Mouse (Mus musculus) small intestine, adult 2 months (tissue): Measurements from ENCODE around the gene Hmox2. TPM values are rescaled to one million over a fixed set of nuclear protein-coding genes. Genes with fewer than 3 reads are reported as not detected.

Source experiments
- H3K27ac ChIP-seq: fragments of 200-500 bp; 2 replicates; pipeline ENCODE4 v1.5.1; 2012; ENCODE audit warnings: low read depth, low read length, control low read depth, inconsistent platforms; ENCODE audit not compliant: insufficient read depth
- H3K27me3 ChIP-seq: fragments of 200-500 bp; 2 replicates; pipeline ENCODE4 v1.6.1; 2012; ENCODE audit warnings: mild to moderate bottlenecking, moderate library complexity, low read length, inconsistent platforms; ENCODE audit not compliant: control insufficient read depth, insufficient read depth
- H3K36me3 ChIP-seq: fragments of 200-500 bp; 2 replicates; pipeline ENCODE4 v1.6.1; 2012; ENCODE audit warnings: mild to moderate bottlenecking, low read length, control low read depth, inconsistent platforms; ENCODE audit not compliant: control insufficient read depth, insufficient read depth
- H3K4me1 ChIP-seq: fragments of 200-500 bp; 2 replicates; pipeline ENCODE4 v1.6.1; 2012; ENCODE audit warnings: low read length, inconsistent platforms, mixed read lengths; ENCODE audit not compliant: control insufficient read depth, insufficient read depth, insufficient read length
- H3K4me3 ChIP-seq: fragments of 200-500 bp; 2 replicates; pipeline ENCODE4 v1.5.1; 2012; ENCODE audit warnings: low read depth, mild to moderate bottlenecking, control low read depth, inconsistent platforms, low read length, moderate library complexity
- CTCF ChIP-seq: fragments of 200-500 bp; IDR thresholded peaks from 2 replicates; pipeline ENCODE4 v1.5.1; 2012; ENCODE audit warnings: low read depth, mild to moderate bottlenecking, control low read depth, inconsistent platforms, low read length, moderate library complexity, mixed read lengths; ENCODE audit not compliant: insufficient replicate concordance, insufficient read length; ENCODE audit errors: extremely low read depth
- POLR2A ChIP-seq: fragments of 200-500 bp; IDR thresholded peaks from 2 replicates; pipeline ENCODE4 v1.6.1; 2012; ENCODE audit warnings: low read depth, mild to moderate bottlenecking, control low read depth, inconsistent platforms, low read length, moderate library complexity
- WGBS: fragments of 180-500 bp; shearing (Covaris S2); methylation state at CpG from one replicate; pipeline ENCODE4 v1.1.7; 2018; 5-methylcytosine and 5-hydroxymethylcytosine counted together
- polyA plus RNA-seq: library from polyadenylated mRNA; depleted of rRNA; stranded (reverse); fragments of >200 nt; gene quantifications from 2 replicates; pipeline ENCODE4 v1.2.3, GENCODE M21; 2012

The Hmox2 gene
- polyA plus RNA-seq, 1 experiment, result 21.2 TPM

- no peak for TF ChIP-seq CTCF
- TF ChIP-seq POLR2A, result no peak
- Histone ChIP-seq H3K4me1 (no peaks in the 10 kb centered on the region; the same call in 1 of the 2 replicates), H3K27ac (peak overlapping the region; percentile 45), H3K36me3 (0 out of 2 replicates have a peak, but pooled peaks cover 1% of the 10 kb centered on the region), H3K27me3 (no peaks in the 10 kb centered on the region), H3K4me3 (peak overlapping the region; percentile 72)
- under 1% methylated on average over 40 of the region's 40 CpGs for WGBS
Observed at GRCm38 (mm10) chr16:4726528-4727128, 467 bp downstream of the Hmox2 start.

- Histone ChIP-seq H3K27ac (no peak overlapping the region), H3K4me1 (no peaks in the 10 kb centered on the region; the same call in 1 of the 2 replicates), H3K27me3 (no peaks in the 10 kb centered on the region), H3K4me3 (no peak overlapping the region), H3K36me3 (0 out of 2 replicates have a peak, but pooled peaks cover 1% of the 10 kb centered on the region)
- 91% methylated on average over 1 of the region's 1 CpGs for WGBS
- TF ChIP-seq POLR2A, result no peak
- no peak for TF ChIP-seq CTCF
Observed at GRCm38 (mm10) chr16:4727526-4727925, 1.4 kb downstream of the Hmox2 start.

GRCm38 (mm10) chr16:4727963-4728362, 1.8 kb downstream of the Hmox2 start:
- H3K27ac ChIP-seq, result no peak overlapping the region
- no peak overlapping the region for H3K4me3 ChIP-seq
- 39% methylated on average over 1 of the region's 1 CpGs for WGBS
- 0 out of 2 replicates have a peak, but pooled peaks cover 1% of the 10 kb centered on the region for H3K36me3 ChIP-seq
- TF ChIP-seq POLR2A (no peak), CTCF (no peak)
- no peaks in the 10 kb centered on the region for H3K27me3 ChIP-seq
- H3K4me1 ChIP-seq, result no peaks in the 10 kb centered on the region; the same call in 1 of the 2 replicates

- H3K27me3 ChIP-seq, result no peaks in the 10 kb centered on the region
- H3K27ac ChIP-seq, result no peak overlapping the region
- H3K4me1 ChIP-seq, result no peaks in the 10 kb centered on the region; the same call in 1 of the 2 replicates
- peaks cover 3% of the 10 kb centered on the region for H3K36me3 ChIP-seq
- no peak overlapping the region for H3K4me3 ChIP-seq
- TF ChIP-seq CTCF (no peak), POLR2A (no peak)
- WGBS, result 64% methylated on average over 3 of the region's 3 CpGs
Observed at GRCm38 (mm10) chr16:4730776-4731358, 4.7 kb downstream of the Hmox2 start.

- Histone ChIP-seq H3K4me3 (no peak overlapping the region), H3K36me3 (peaks cover 6% of the 10 kb centered on the region), H3K27ac (no peak overlapping the region), H3K4me1 (no peaks in the 10 kb centered on the region), H3K27me3 (no peaks in the 10 kb centered on the region)
- no peak for TF ChIP-seq POLR2A
- no peak for TF ChIP-seq CTCF
- WGBS, result 80% methylated on average over 2 of the region's 2 CpGs
Observed at GRCm38 (mm10) chr16:4736262-4736661, 10.1 kb downstream of the Hmox2 start.

- TF ChIP-seq CTCF (no peak), POLR2A (no peak)
- Histone ChIP-seq H3K27ac (no peak overlapping the region), H3K4me3 (no peak overlapping the region), H3K36me3 (peaks cover 5% of the 10 kb centered on the region), H3K4me1 (no peaks in the 10 kb centered on the region), H3K27me3 (no peaks in the 10 kb centered on the region)
- WGBS, result 83% methylated on average over 2 of the region's 2 CpGs
Observed at GRCm38 (mm10) chr16:4739994-4740393, 13.8 kb downstream of the Hmox2 start.

GRCm38 (mm10) chr16:4742186-4742585, 16.0 kb downstream of the Hmox2 start:
- Histone ChIP-seq H3K27me3 (no peaks in the 10 kb centered on the region), H3K36me3 (peaks cover 2% of the 10 kb centered on the region; the same call in 1 of the 2 replicates), H3K4me1 (no peaks in the 10 kb centered on the region), H3K4me3 (no peak overlapping the region), H3K27ac (no peak overlapping the region)
- TF ChIP-seq POLR2A, result no peak
- TF ChIP-seq CTCF, result no peak
- 95% methylated on average over 1 of the region's 1 CpGs for WGBS
